ENCODE assay signal across 20 mouse cellular contexts in genomic region chrX:19095960-19096359, GRCm38 (mm10).
"Had no signal": no experiment of that assay in that cellular context is flagged by ENCODE, and none has a peak within 500 bp of the region (broad histone marks: within the 10 kb centered on the region; RNA-seq: fewer than 3 reads in every experiment).

No protein-coding gene starts in this region.

- H3K27me3 ChIP-seq: intestine, embryonic 15.5 days; kidney, embryonic 15.5 days; limb, embryonic 13.5 days; liver, embryonic 13.5 days; megakaryocyte, embryonic 14.5 days; midbrain, embryonic 13.5 days; stomach, embryonic 15.5 days had no signal

- H3K27ac ChIP-seq: intestine, embryonic 15.5 days; kidney, embryonic 15.5 days; left cerebral cortex, adult 2 months; limb, embryonic 10.5 days; limb, embryonic 13.5 days; liver, embryonic 13.5 days; midbrain, embryonic 10.5 days; midbrain, embryonic 13.5 days; stomach, embryonic 15.5 days had no signal

- H3K9ac ChIP-seq: intestine, embryonic 15.5 days; kidney, embryonic 15.5 days; limb, embryonic 13.5 days; liver, embryonic 13.5 days; midbrain, embryonic 13.5 days; stomach, embryonic 15.5 days had no signal

- H3K4me1 ChIP-seq: intestine, embryonic 15.5 days; kidney, embryonic 15.5 days; limb, embryonic 10.5 days; limb, embryonic 13.5 days; liver, embryonic 13.5 days; megakaryocyte, embryonic 14.5 days; midbrain, embryonic 10.5 days; midbrain, embryonic 13.5 days; stomach, embryonic 15.5 days had no signal

- H3K36me3 ChIP-seq: intestine, embryonic 15.5 days; kidney, embryonic 15.5 days; limb, embryonic 10.5 days; limb, embryonic 13.5 days; liver, embryonic 13.5 days; midbrain, embryonic 10.5 days; midbrain, embryonic 13.5 days; stomach, embryonic 15.5 days had no signal

- H3K4me2 ChIP-seq: intestine, embryonic 15.5 days; kidney, embryonic 15.5 days; limb, embryonic 13.5 days; liver, embryonic 13.5 days; midbrain, embryonic 13.5 days; stomach, embryonic 15.5 days had no signal

- ATAC-seq: intestine, embryonic 15.5 days; midbrain, embryonic 13.5 days; midbrain, embryonic 16.5 days had no signal

- H3K4me3 ChIP-seq: intestine, embryonic 15.5 days; kidney, embryonic 15.5 days; left cerebral cortex, adult 2 months; limb, embryonic 10.5 days; limb, embryonic 13.5 days; liver, embryonic 13.5 days; megakaryocyte, embryonic 14.5 days; midbrain, embryonic 10.5 days; midbrain, embryonic 13.5 days; myocyte; stomach, embryonic 15.5 days had no signal

- DNase-seq: kidney, adult 11 months; kidney, adult 8-10 months; kidney, postnatal 10 days; kidney, postnatal 36 days; layer of hippocampus, postnatal 36 days; liver, embryonic 13.5 days; right cerebral cortex, postnatal 14 days; right cerebral cortex, postnatal 4 days; thymus, postnatal 25 days had no signal

- H3K9me3 ChIP-seq: intestine, embryonic 15.5 days; kidney, embryonic 15.5 days; limb, embryonic 10.5 days; limb, embryonic 13.5 days; liver, embryonic 13.5 days; megakaryocyte, embryonic 14.5 days; midbrain, embryonic 10.5 days; midbrain, embryonic 13.5 days; stomach, embryonic 15.5 days had no signal
